Mouse (Mus musculus): ENCODE data around the gene Myh4. TPM values are rescaled to one million over a fixed set of nuclear protein-coding genes. Genes with fewer than 3 reads are reported as not detected.

Myh4 gene
- not detected in 2 replicates for polyA plus RNA-seq (2012; rRNA removed)

GRCm38 (mm10) chr11:67237481-67238079, at the start of gene Myh4:
TSS of gene Myh4 (plus strand) at chr11:67238029.

GRCm38 (mm10) chr11:67199752-67200151, 38.1 kb upstream of the Myh4 start, which contains the start of gene Myh1:
TSS of gene Myh1 (plus strand) at chr11:67200052.

GRCm38 (mm10) chr11:67276601-67277174, 38.9 kb downstream of the Myh4 start, which contains the start of gene Myh8:
TSS of gene Myh8 (plus strand) at chr11:67277124.

Other genes with a start within 250 kb of the Myh4 start
- gene Tmem220, start 212.9 kb upstream of the Myh4 start, polyA plus RNA-seq (2012; rRNA removed): 5.6 and 5.7 TPM in 2 replicates
- 9.9 and 11.1 TPM in 2 replicates for gene Adprm, start 185.4 kb upstream of the Myh4 start, polyA plus RNA-seq (2012; rRNA removed)
- gene Sco1, start 185.4 kb upstream of the Myh4 start, polyA plus RNA-seq (2012; rRNA removed): 3.1 and 3.4 TPM in 2 replicates
- 0.03 and 0.07 TPM in 2 replicates for gene Myh3, start 159.7 kb upstream of the Myh4 start, polyA plus RNA-seq (2012; rRNA removed)
- gene Myh2, start 67.0 kb upstream of the Myh4 start, polyA plus RNA-seq (2012; rRNA removed): not detected in 2 replicates
- gene Myh1, start 38.0 kb upstream of the Myh4 start, polyA plus RNA-seq (2012; rRNA removed): under 0.01 and 0.01 TPM in 2 replicates
- gene Myh8, start 39.1 kb downstream of the Myh4 start, polyA plus RNA-seq (2012; rRNA removed): 0.06 and 0.43 TPM in 2 replicates
- not detected in 2 replicates for gene Myh13, start 83.6 kb downstream of the Myh4 start, polyA plus RNA-seq (2012; rRNA removed)
- gene Gas7, start 217.4 kb downstream of the Myh4 start, polyA plus RNA-seq (2012; rRNA removed): 1.5 and 1.8 TPM in 2 replicates